Mouse (Mus musculus): ENCODE results near the gene Col11a1. TPM values are rescaled to one million over a fixed set of nuclear protein-coding genes. Genes with fewer than 3 reads are reported as not detected.

The Col11a1 gene
- total and polyA plus RNA-seq, 2 experiments, result not detected

DNA sequence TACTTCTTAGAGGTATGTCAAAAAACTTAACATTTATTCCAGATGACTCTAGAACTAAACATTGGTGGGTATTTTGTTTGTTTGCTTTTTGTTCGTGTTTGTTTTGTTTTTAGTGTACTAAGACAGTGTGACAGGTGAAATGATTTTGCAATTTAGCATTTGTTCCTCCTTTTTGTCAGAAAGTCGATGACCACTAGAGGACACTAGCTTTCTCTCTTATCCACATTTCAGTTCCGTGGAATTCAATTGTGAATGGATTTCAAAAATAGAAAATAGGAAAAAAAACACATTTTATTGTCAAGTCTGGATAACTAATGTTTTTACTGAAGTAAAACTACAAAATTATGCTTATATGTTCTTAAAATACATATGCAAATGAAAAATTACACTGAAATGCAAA is 116.8 kb downstream of the Col11a1 start:
- no peaks in the 10 kb centered on the region for H3K27me3 ChIP-seq (ENCODE audit: control insufficient read depth, insufficient read depth, low read length)
- H3K79me2 ChIP-seq (ENCODE audit: control insufficient read depth, insufficient read depth, low read length), result no peaks in the 10 kb centered on the region
- peak; percentile 15 for DNase-seq (ENCODE audit: extremely low read depth, low read depth, low spot score)
- peak; percentile 23 for TF ChIP-seq CTCF (IDR thresholded peaks at IDR 0.05; ENCODE audit: low read depth, low read length)
- TF ChIP-seq POLR2A (IDR thresholded peaks at IDR 0.05; ENCODE audit: extremely low read depth, insufficient read depth, low read length), result no peak
- H3K27ac ChIP-seq (replicated peaks; ENCODE audit: insufficient read depth, low read depth, low read length), result no peak overlapping the region
- WGBS, result 26% methylated on average over 3 of the region's 3 CpGs
- no peaks in the 10 kb centered on the region for H3K36me3 ChIP-seq (ENCODE audit: control insufficient read depth, insufficient read depth, low read length)
- no peak overlapping the region for H3K4me3 ChIP-seq (ENCODE audit: insufficient read depth, low read depth, low read length)
- H3K9ac ChIP-seq (ENCODE audit: low read depth, low read length), result no peak overlapping the region
- no peaks in the 10 kb centered on the region for H3K4me1 ChIP-seq (ENCODE audit: control insufficient read depth, insufficient read depth, low read length)

DNA sequence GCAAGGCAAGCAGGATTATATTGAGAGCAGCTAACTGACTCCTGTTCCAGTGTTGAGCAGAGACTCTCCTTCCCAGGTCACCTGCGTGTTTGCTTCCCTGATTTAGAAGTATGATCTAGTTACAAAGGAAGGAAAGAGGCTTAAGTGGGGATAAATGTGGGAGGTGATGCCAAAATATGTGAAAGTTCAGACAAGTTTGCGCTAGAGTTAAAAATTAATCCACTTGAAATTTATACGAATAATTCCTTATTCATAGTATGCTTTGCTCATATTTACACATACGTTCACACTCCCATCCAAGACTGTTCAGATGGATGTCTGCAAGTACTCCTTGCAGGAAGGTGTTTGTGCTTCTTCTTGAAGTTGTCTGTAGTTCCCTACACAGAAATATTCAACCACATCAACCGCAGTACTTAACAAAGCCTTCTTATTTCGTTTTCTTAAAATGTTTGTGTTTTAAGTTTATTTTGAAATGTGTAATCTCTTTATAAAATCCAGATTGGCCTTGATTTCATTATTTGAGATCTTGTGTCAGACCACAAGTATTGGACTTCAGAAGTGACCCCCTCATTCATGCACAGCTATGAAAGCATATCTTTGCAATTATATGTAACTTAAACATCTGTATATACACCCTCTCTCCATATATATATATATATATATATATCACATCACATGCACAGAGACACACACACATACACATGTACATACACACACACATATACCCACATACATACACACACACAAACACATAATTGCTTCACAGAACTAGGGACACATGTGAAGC is 167.8 kb downstream of the Col11a1 start:
- DNase-seq (ENCODE audit: extremely low read depth, low read depth, low spot score), result no peak
- Histone ChIP-seq H3K27me3 (ENCODE audit: control insufficient read depth, insufficient read depth, low read length) (no peaks in the 10 kb centered on the region), H3K79me2 (ENCODE audit: control insufficient read depth, insufficient read depth, low read length) (no peaks in the 10 kb centered on the region), H3K27ac (replicated peaks; ENCODE audit: insufficient read depth, low read depth, low read length) (no peak overlapping the region), H3K4me1 (ENCODE audit: control insufficient read depth, insufficient read depth, low read length) (no peaks in the 10 kb centered on the region), H3K4me3 (ENCODE audit: insufficient read depth, low read depth, low read length) (no peak overlapping the region), H3K36me3 (ENCODE audit: control insufficient read depth, insufficient read depth, low read length) (no peaks in the 10 kb centered on the region), H3K9ac (ENCODE audit: low read depth, low read length) (no peak overlapping the region)
- TF ChIP-seq POLR2A (IDR thresholded peaks at IDR 0.05; ENCODE audit: extremely low read depth, insufficient read depth, low read length) (no peak), CTCF (IDR thresholded peaks at IDR 0.05; ENCODE audit: low read depth, low read length) (no peak)
- WGBS, result 73% methylated on average over 6 of the region's 6 CpGs

DNA sequence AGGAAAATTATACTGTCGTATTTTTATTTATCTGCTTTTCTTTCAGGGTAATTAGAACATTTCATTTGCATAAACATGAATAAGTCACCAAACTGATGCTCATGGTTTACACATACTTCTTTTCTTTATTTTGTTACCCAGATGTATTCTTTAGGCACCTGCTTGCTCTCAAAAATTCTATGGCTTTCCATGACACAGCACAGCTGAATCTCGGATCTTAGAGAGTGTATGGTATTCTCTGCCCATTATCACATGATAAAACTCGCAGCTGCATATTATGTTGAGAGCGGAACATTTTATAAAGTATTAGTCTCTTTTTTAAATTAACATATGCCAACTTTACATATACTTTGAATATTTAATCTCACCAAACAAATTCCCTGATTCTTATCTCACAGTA is 181.9 kb downstream of the Col11a1 start:
- no peaks in the 10 kb centered on the region for H3K27me3 ChIP-seq (ENCODE audit: control insufficient read depth, insufficient read depth, low read length)
- WGBS, result 70% methylated on average over 4 of the region's 4 CpGs
- no peaks in the 10 kb centered on the region for H3K36me3 ChIP-seq (ENCODE audit: control insufficient read depth, insufficient read depth, low read length)
- DNase-seq (ENCODE audit: extremely low read depth, low read depth, low spot score), result no peak
- no peaks in the 10 kb centered on the region for H3K4me1 ChIP-seq (ENCODE audit: control insufficient read depth, insufficient read depth, low read length)
- H3K27ac ChIP-seq (replicated peaks; ENCODE audit: insufficient read depth, low read depth, low read length), result no peak overlapping the region
- H3K4me3 ChIP-seq (ENCODE audit: insufficient read depth, low read depth, low read length), result no peak overlapping the region
- H3K79me2 ChIP-seq (ENCODE audit: control insufficient read depth, insufficient read depth, low read length), result no peaks in the 10 kb centered on the region
- H3K9ac ChIP-seq (ENCODE audit: low read depth, low read length), result no peak overlapping the region
- TF ChIP-seq CTCF (IDR thresholded peaks at IDR 0.05; ENCODE audit: low read depth, low read length) (no peak), POLR2A (IDR thresholded peaks at IDR 0.05; ENCODE audit: extremely low read depth, insufficient read depth, low read length) (no peak)

DNA sequence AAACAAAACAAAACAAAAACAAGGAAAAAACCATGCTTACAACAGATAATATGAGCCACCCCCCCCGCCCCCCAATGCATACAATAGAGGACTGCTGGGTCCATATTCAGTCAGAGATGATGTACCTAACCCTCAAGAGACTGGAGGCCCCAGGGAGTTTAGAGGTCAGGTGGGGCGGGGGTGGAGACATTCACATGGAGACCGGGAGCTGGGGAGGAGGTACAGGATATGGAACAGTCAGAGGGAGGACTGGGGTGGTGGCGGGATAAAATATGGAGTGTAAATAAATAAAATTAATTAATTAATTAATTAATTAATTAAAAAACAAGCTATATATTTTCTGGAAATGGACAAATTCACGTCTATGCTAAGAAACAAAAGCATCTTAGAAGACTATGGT is 185.8 kb downstream of the Col11a1 start:
- no peak overlapping the region for H3K27ac ChIP-seq (replicated peaks; ENCODE audit: insufficient read depth, low read depth, low read length)
- no peaks in the 10 kb centered on the region for H3K4me1 ChIP-seq (ENCODE audit: control insufficient read depth, insufficient read depth, low read length)
- H3K79me2 ChIP-seq (ENCODE audit: control insufficient read depth, insufficient read depth, low read length), result no peaks in the 10 kb centered on the region
- no peaks in the 10 kb centered on the region for H3K27me3 ChIP-seq (ENCODE audit: control insufficient read depth, insufficient read depth, low read length)
- DNase-seq (ENCODE audit: extremely low read depth, low read depth, low spot score), result no peak
- H3K9ac ChIP-seq (ENCODE audit: low read depth, low read length), result no peak overlapping the region
- TF ChIP-seq POLR2A (IDR thresholded peaks at IDR 0.05; ENCODE audit: extremely low read depth, insufficient read depth, low read length), result no peak
- no peaks in the 10 kb centered on the region for H3K36me3 ChIP-seq (ENCODE audit: control insufficient read depth, insufficient read depth, low read length)
- H3K4me3 ChIP-seq (ENCODE audit: insufficient read depth, low read depth, low read length), result no peak overlapping the region
- WGBS, result 77% methylated on average over 5 of the region's 5 CpGs

DNA sequence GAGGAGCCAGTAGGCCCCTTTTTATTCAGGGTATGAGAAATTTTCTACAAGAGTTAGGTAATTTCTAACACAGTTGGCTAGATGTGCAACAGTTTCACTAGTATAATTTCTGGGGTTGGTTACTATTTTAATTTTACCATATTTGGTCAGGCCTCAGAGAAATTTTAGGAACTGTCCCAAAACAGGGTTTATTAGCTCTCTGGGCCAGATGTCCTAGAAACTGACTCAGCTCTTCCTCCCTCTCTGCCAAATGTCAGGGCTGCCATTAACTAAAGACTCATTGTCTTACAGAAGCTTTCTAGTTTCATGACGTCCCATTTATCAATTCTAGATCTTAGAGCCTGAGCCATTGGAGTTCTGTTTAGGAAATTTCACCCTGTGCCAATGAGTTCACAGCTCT is 199.2 kb downstream of the Col11a1 start:
- Histone ChIP-seq H3K9ac (ENCODE audit: low read depth, low read length) (no peak overlapping the region), H3K4me3 (ENCODE audit: insufficient read depth, low read depth, low read length) (no peak overlapping the region), H3K79me2 (ENCODE audit: control insufficient read depth, insufficient read depth, low read length) (no peaks in the 10 kb centered on the region), H3K36me3 (ENCODE audit: control insufficient read depth, insufficient read depth, low read length) (no peaks in the 10 kb centered on the region), H3K27ac (replicated peaks; ENCODE audit: insufficient read depth, low read depth, low read length) (no peak overlapping the region), H3K4me1 (ENCODE audit: control insufficient read depth, insufficient read depth, low read length) (no peaks in the 10 kb centered on the region), H3K27me3 (ENCODE audit: control insufficient read depth, insufficient read depth, low read length) (no peaks in the 10 kb centered on the region)
- no peak for DNase-seq (ENCODE audit: extremely low read depth, low read depth, low spot score)
- TF ChIP-seq POLR2A (IDR thresholded peaks at IDR 0.05; ENCODE audit: extremely low read depth, insufficient read depth, low read length) (no peak), CTCF (IDR thresholded peaks at IDR 0.05; ENCODE audit: low read depth, low read length) (no peak)
- 55% methylated on average over 1 of the region's 1 CpGs for WGBS
